Mouse (Mus musculus) mouse embryonic stem cell (cell line): ENCODE measurements around the gene Shld1.

ENCODE experiments used
- in situ Hi-C, 2 experiments: fragments of 300-500 bp; cut with MboI; formaldehyde crosslinking; loops; 1 replicate in 1 of 2; 3 replicates in 1 of 2; pipeline ENCODE4 v1.14.3; 2019 to 2020; ENCODE audit warnings: low sequenced_read_pairs in 2 of 2, low pct_unique_long_range_greater_than_20kb in 1 of 2, mixed read lengths in 1 of 2; ENCODE audit not compliant: unreplicated experiment in 1 of 2

Shld1 gene

DNA sequence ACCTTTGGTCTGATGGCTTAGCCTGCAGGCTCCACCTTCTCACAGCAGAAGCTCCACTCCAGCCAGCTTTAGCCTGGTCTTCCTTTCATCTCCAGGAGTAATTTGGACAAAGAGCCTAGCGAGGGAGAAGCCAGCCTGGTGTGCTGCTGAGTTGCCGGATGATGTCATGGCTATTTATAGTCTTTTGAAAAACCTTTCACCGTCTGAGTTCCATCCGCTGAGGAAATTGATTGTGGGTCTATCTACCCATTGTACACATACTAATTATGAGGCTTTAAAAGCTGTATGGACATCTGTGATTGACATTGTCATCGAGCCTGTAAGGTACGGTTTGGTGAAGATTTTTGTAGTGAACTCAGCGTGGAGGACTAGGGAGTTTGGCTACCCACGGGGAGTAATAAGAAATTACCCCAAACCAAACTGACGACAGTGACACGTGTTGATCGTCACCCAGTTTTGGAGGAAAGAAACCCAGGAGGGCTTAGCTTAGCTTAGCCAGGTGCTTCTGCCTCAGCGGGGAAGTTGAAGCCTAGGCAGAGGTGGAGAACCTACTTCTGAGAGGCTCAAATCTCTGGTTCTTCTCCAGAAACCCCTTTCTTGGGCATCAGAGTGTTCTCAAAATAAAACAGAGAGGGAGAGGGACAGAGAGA is 28.8 kb downstream of the Shld1 start:
- in situ Hi-C loops, result loop anchor here in 1 of 2 experiments (25.0 kb wide), 1 partner anchor 203 kb away; no protein-coding TSS in a partner anchor

DNA sequence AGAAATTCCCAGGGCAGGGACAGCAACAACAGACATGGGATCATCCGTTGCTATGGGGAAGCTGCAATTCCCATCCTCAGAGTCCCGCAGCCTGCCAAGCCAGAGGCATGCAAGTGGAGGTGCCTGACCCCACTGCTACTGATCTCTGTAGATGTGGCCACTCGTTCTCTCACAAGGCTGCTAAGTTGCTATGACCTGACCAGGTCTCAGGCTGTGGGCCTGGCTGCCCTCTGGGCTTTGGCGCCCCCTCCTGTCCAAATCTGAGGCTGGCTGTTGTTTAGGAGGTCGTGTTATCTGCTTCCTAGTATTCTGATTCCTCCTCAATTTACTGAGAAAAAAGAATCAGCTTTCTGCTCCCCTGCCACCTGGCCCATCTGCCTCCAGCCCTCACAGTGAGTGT is 29.4 kb downstream of the Shld1 start:
- in situ Hi-C loops, result loop anchor here in 1 of 2 experiments (25.0 kb wide), 1 partner anchor 204 kb away; no protein-coding TSS in a partner anchor

DNA sequence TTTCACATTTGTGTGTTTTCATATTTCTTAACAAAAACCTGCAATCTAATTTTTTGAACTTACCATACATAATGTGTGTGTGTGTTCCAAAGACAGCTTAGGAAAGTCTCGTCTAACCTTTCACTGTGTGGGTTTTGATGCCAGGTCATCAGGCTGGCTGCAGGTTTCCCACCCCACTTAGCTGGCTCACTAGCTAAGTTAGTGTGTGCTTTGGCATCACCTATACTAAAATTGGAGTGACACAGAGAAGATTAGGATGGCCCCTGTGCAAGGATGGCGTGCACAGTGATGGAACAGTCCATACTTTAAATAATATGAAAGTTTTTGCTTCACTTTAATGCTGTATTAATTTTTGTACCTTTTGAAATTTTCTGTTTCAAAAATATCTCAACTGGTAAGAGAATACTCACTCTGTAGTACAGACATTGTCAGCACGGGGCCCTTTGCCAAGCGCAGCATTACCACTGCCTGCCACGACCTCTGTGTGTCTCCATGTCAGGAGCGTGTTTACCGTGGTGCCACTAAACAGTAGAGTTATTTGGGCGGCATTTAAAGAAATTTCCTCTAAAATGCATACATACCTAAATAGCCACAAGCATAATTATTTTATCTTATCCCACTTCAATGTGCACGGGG is 30.3 kb downstream of the Shld1 start:
- in situ Hi-C loops, result loop anchor here in 1 of 2 experiments (25.0 kb wide), 1 partner anchor 205 kb away; no protein-coding TSS in a partner anchor

DNA sequence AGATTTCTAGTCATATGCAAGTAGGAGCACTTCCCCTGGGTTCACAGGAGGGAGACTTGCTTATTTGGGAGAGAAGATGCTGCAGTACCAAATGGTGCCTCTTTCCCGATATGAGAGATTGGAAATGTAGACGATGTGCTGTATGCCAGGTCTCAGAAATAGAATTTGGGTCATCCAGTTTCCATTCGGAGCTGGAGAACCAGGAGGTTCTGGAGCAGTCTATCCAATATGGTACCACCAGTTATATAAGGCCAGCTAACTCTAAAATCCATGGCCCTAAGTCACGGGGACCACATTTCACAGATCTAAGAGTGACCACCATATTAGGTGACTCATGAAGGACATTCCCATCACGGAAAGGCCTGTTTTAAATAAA is 30.8 kb downstream of the Shld1 start:
- in situ Hi-C loops, result loop anchor here in 1 of 2 experiments (25.0 kb wide), 1 partner anchor 205 kb away; no protein-coding TSS in a partner anchor

DNA sequence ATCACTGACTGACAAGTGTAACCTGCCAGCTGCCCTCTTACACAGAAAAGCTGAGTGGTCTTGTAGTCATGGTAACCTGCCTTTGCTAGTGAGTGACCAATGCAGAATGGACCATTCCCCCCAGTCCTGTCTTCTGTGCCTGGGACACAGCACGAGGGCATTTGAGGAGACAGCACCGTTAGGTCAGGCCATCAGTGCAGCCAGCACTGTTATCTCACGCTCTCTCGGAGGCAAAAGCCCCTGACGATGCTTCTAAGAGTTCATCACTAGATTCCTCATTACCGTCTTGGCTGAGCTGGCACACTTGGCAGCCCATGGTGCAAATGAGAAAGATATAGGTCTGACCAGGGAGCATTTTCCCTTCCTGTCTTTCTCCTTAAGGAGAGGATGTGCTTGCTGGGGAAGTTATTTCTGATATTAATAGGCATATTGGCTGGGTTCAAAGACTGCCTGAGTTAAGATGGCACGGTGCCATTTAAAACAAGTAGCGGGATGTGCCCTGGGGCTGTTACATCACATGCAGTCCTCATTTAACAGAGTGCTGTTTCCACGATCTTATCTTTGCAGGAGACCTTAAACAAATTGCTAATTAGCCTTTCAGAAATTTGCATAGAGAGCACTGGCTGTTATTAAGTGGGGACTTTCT is 34.3 kb downstream of the Shld1 start:
- in situ Hi-C loops, result loop anchor here in 1 of 2 experiments (25.0 kb wide), 1 partner anchor 209 kb away; no protein-coding TSS in a partner anchor

DNA sequence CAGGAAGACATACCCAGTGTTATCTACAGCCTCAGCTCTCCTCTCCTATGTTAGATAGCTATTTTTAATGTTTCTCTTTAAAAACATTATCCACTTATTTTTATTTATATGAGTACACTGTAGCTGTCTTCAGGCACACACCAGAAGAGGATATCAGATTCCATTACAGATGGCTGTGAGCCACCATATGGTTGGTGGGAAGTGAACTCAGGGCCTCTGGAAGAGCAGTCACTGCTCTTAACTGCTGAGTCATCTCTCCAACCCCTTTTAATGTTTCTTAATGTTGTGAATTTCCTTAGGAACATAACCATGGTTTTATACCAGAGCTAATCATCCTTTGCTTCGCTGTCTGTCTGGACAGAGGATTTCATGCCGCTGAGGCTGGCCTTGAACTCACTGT is 35.1 kb downstream of the Shld1 start:
- in situ Hi-C loops, result loop anchor here in 1 of 2 experiments (25.0 kb wide), 1 partner anchor 210 kb away; no protein-coding TSS in a partner anchor

DNA sequence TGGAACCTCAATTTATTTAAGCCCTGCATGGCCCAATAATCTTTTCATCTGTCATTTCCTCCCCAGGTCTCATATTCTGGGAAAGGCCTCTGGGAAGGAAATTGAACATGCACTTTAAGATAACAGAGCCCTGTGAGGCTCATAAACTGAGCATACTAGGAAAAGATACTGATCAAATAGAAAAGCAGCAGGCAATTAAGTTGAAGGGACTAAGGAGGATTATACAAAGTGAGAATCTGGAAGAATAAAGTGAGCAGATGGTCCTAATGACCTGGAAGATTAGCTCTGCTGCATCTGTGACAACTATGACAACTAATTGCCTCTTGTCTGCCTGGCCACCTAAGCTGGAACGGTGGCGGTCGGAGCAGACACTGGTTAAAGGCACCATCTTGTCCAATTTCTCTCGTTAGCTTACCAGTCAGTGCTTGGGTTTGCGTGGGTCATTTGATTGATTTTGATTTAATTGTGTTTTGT is 37.3 kb downstream of the Shld1 start:
- in situ Hi-C loops, result loop anchor here in 1 of 2 experiments (25.0 kb wide), 1 partner anchor 212 kb away; no protein-coding TSS in a partner anchor

DNA sequence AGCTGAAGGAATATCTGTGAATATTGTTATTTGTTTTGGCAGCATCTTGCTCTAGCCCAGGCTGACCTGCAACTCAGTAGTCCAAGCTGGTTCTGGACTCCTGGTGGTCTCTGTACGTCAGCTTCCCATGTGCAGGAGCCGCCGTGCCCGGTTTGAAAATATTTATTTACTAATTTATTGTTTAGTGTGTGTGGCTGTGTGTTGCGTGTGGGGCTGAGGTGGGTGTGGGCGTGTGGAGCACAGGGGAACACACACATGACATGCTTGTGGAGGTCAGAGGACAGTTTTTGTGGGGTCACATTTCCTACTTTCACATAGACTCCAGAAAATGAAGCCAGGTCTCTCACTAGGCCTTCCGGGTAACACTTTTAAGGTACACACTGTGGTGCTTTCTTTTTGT is 37.8 kb downstream of the Shld1 start:
- in situ Hi-C loops, result loop anchor here in 1 of 2 experiments (25.0 kb wide), 1 partner anchor 212 kb away; no protein-coding TSS in a partner anchor

DNA sequence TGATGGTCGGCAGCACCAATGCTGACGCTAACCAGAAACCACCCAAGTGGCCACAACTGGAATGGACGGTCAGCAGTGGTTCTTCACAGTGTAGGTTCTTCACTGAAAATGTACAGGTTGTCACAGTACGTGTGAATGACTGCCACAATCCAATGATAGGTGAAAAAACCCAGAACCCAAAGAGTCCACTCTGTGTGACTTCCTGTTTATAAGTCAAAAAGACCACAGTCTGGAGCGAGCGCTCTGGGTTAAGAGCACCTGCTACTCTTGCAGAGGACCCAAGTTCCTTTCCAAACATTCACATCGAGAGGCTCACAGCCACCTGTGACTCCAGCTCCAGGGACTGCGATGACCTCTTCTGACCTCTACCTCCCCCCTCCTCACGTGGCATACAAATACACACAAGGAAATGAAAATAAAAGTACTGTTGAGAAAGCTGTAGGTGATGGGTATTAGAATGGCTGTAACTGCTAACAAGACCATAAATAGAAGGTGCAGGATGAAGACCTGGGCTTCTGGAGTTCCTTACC is 38.7 kb downstream of the Shld1 start:
- in situ Hi-C loops, result no loop called here

DNA sequence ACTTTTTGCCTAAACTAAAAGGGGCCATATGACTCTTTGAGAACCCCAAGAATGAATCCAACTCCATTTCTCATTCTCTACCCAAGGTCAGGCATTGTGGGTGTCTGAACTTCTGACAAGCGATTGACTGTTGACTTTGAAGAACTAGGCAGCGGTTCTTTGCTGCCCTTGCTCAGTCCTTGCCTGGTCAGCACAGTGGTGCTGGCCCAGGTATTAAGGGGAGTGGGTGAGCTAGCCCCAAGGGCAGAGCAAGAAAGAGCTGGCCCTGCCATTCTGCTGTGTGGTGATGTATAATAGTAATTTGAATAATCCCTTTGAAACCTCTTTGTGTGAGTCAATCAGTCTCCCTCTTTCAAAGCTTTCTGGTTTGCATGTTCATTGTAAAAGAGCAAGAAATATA is 39.4 kb downstream of the Shld1 start:
- in situ Hi-C loops, result no loop called here

DNA sequence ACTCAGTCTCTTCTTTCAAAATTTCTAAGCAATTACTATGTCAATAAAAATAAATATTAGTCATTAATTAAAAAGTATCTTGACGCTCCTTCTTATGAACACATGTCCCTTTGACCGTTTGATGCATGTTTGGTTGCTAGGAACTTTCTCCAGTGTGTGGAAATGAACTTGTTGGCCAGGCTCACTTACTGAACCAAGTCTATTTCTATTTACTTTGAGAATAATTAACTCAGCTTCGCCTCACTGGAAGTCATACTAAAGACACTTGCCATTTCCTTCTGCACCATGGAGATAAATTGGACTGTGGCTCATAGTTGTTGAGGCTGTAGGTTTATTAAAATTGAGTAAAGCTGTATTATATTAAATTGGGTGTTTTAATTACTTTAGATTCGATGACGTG is 46.2 kb downstream of the Shld1 start:
- in situ Hi-C loops, result no loop called here

DNA sequence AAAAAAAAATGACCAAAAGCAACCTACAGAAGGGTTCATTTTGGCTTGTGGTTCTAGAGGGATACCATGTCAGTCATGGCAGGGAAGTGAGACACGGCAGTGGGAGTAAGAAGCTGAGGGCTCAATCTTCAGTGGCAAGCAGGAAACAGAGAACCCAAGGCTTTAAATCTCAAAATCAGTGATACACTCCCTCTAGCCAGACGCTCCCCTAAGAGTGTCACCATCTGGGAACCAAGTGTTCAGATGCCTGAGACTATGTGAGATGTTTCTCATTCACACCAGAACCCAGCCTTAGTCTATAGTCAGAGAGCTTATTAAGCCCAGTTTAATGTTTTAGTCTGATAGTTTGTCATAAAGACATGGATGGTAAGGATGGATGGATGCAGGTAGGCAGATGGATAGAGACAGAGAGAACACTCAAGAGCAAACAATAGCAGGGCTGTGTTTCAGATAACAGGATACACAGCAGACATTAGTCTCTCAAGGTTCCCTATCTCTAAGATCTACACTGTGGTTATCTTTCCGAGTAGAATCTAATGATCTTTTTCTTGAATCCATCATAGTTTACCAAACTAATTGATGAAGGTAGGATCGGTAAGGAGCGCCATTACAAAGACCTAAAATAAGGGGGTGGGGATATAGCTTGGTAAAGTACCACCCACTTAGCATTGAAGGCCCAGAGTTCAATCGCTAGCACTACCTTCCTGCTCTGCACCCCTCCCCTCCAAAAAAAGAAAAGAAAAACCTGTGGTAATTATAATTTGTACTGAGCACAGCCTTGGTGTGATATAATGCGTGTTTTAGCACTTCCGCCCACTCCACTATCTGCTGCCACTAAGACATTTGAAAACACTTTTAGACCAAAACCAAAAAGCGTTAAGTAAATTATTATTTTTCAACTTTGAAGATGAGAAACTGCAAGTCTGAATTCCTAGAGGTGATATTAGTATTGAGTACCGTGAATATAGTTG is 47.2 kb downstream of the Shld1 start:
- in situ Hi-C loops, result no loop called here

DNA sequence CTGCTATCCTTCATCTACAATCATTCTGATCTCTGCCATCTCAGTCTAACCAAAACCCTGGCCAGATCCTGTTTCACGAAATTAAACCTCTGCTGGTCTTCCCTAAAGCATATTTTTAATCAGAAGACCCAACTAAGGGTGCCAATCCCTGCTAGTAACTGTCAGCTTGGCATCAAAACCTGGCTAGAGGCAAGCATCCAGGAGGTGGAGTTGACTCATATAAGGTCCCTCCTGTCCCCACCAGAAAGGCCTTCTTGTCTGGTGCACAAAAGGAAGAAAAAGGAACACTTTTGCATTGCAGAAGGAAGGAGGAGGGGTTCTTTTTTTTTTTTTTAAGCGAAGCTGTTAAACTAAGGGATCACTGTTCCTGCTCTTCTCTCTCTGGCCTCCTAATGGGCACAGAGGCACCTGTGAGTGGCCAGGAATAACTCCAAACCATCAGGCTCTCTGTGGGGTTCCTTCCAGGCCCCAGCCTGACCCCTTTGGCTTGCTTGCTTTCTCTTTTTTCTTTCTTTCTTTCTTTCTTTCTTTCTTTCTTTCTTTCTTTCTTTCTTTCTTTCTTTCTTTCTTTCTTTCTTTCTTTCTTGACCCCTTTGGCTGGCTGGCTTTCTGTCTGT is 52.2 kb downstream of the Shld1 start:
- in situ Hi-C loops, result no loop called here

DNA sequence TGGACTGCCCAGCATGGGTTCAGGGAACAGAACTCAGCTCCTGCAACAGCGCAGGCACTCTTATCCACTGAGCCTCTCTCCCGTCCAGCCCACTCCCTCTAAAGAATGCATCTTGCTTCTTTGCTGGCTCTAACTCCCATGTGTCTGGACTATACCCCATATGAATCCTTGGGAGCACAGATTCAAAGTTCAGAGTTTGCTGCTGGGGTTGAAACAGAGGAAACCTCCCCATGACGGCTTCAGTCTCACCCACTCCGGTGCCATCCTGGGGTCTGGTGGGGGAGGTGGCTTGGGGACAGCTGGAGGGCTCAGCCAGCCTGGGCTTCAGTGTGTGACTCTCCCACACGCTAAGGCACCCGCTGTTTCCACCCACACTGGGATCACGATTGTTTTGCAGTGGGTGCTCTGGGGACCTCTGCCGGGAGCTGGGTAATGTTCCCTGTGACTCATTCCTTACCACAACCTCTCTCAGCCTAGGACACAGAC is 55.2 kb downstream of the Shld1 start:
- in situ Hi-C loops, result no loop called here

DNA sequence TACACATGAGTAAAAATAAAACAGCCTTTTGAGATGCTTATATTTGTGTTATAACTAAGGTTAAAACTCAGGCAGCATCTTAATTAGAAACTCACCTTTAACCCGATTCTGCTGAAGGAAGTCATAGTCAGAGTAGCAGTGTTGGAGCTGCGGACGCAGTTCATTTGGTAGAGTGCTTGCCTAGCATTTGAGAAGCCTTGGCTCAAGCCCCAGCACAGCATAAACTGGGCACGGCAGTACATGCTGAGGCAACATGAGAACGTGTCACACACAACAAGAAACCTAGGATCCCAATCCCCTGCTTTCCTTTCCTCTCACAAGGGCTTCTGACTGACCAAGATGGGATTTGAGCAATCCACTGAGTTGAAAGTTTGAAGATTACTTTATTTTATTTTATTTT is 58.1 kb downstream of the Shld1 start:
- in situ Hi-C loops, result no loop called here

DNA sequence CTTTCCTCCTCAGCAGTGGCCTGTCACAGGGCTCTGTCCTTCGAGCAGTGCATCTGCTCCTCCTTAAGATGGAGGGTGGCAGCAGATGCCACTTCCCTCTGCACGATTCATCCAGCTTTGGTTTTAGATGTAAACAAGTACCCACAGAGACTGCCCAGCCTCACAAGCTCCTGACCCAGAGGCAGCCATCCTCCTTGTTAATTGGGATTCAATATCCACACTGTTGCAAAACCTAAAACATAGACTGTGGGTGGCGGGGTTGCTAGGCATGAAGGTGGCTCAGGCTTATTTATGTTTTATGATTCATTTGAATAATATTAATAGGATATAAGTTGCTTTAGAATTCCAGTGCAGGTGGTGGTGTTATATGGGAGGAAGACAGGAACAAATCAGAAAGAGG is 59.4 kb downstream of the Shld1 start:
- in situ Hi-C loops, result no loop called here

DNA sequence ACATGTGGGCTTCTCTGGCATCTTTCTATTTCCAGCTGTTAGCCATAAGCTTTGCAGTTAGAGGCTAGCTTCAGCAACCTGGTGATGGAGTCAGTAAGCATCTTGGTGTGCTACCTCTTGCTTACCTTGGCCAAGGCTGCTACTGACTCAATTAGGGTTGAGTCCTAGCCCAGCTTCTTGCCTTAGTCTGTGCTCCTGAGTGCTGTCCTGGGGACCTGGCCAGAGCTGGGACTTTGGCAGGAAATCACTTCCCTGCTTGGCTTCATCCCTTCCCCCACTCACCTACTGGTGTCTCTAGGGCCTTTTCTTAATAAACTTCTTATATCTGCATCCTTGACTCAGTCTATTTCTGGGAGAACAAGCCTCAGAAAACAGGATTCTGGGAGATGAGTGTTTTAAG is 64.0 kb downstream of the Shld1 start:
- in situ Hi-C loops, result no loop called here
